Mouse (Mus musculus): ENCODE results near the gene Clec4d. TPM values are rescaled to one million over a fixed set of nuclear protein-coding genes. Genes with fewer than 3 reads are reported as not detected.

Clec4d gene
- total RNA-seq, 2 experiments from 2014 or later: not detected

GRCm38 (mm10) chr6:123308033-123308432, 46.1 kb downstream of the Clec4d start, which contains the start of gene Vmn2r19:
Gene Vmn2r19, plus strand, starts transcription at chr6:123308333.
- DNase-seq (ENCODE audit: low spot score in 2 of 2): no peak

Other genes starting within 250 kb of the Clec4d start
- not detected for gene Clec4b1, start 212.1 kb upstream of the Clec4d start, total RNA-seq (2021)
- 1 to 10 TPM; 2.3 to 3.3 TPM for gene Clec4a2, start 155.7 kb upstream of the Clec4d start, total RNA-seq (2021)
- not detected for gene Clec4b2, start 89.2 kb upstream of the Clec4d start, total RNA-seq (2021)
- under 1 TPM in 1 of 2 experiments, not detected in 1; 0.33 TPM for gene Clec4n, start 32.3 kb upstream of the Clec4d start, total RNA-seq (2021)
- not detected for gene Clec4e, start 27.8 kb downstream of the Clec4d start, total RNA-seq (2021)
- not detected for gene Vmn2r19, start 46.2 kb downstream of the Clec4d start, total RNA-seq (2021)
- not detected for gene Vmn2r20, start 156.0 kb downstream of the Clec4d start, total RNA-seq (2021)

Measured in left cerebral cortex, adult 18-20 months (tissue).